8 mouse cellular contexts compared by ENCODE assay signal in the genomic region with DNA sequence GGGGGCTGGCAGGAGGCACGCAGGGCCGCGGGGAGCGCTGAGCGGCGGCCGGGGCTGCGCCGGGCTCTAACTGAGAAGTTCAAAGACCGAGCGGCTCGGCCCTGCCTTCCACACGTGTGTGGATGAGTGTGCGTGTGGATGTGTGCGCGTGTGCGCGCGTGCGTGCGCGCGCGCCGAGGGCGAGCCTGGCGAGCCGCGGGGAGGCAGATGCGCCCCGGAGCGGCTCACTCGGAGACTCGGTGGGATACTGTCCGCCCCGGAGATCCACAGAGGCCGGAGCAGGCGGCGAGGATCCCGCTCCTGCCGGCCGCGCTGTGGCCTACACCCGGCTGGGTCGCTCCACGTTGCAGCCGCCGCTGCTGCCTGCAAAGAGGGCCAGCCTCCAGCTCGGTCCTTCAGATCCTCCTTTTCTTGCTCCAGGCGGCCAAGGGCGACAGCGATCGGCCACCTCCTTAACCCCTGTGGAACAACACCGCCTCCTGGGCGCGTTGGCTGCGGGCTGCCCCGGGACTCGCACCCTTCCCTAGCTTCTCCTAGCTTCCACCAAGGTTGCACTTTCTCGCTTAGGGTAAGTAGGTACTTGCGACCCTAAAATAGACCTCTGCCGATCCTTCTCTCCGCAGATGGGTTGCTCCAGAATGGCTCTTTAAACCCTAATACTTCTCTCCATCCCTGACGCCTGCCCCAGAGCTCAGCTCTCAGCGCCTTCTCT. TPM values are rescaled to one million over a fixed set of nuclear protein-coding genes. Genes with fewer than 3 reads are reported as not detected.
DNase-seq lines count a peak whose midpoint lies in the region; ATAC-seq and TF ChIP-seq lines count a peak whose summit lies in the region.

No protein-coding gene starts in this region.

- in situ Hi-C loops in ES-E14 (cut with MboI; ENCODE audit: low sequenced_read_pairs in 2 of 2, unreplicated experiment in 2 of 2) = loop anchor here (25.0 kb wide), 3 partner anchors 243 to 1168 kb away; no protein-coding TSS in a partner anchor

- H3K4me3 ChIP-seq in ES-E14 (ENCODE audit: insufficient read depth in 1 of 2, low read depth in 1 of 2, low read length in 2 of 2, poor library complexity in 1 of 2, severe bottlenecking in 1 of 2) = peak overlapping the region; percentile 68 to 73

- no peaks in the 10 kb centered on the region for H3K9me3 ChIP-seq in ES-E14 (ENCODE audit: control insufficient read depth, insufficient read depth, low read depth, low read length)

- no peaks in the 10 kb centered on the region for H3K36me3 ChIP-seq in ES-E14 (ENCODE audit: control insufficient read depth, insufficient read depth, low read length, poor library complexity, severe bottlenecking)

- peak; percentile 21 to 37; a peak in 2 of 4 replicates for ATAC-seq in hematopoietic stem cell, adult 5-6 weeks (replicated peaks in 1 of 2; ENCODE audit: insufficient read depth in 1 of 2, low FRiP score in 2 of 2, low TSS enrichment in 1 of 2, low read depth in 1 of 2, poor library complexity in 2 of 2, severe bottlenecking in 2 of 2)
- no peak for ATAC-seq in activated CD4-positive, CD25-positive, alpha-beta regulatory T cell, adult 4 months

- peak; percentile 35 for DNase-seq in ES-E14 (ENCODE audit: low read depth, low spot score)
- DNase-seq in cerebellum, adult 8-10 months = peak; percentile 12
- DNase-seq in frontal cortex, postnatal 10 days (ENCODE audit: low spot score in 2 of 2) = peak; percentile 29 to 60
- peak; percentile 54 to 57 for DNase-seq in layer of hippocampus, postnatal 25 days (ENCODE audit: extremely low spot score in 1 of 2, low spot score in 1 of 2)
- DNase-seq in lung, postnatal 10 days = peak; percentile 84
- peak; percentile 87 for DNase-seq in retina, postnatal 1 day

- H3K4me1 ChIP-seq in ES-E14 (ENCODE audit: control insufficient read depth in 2 of 2, insufficient read depth in 2 of 2, low read length in 2 of 2, poor library complexity in 1 of 2) = peaks cover 0 to 2% of the 10 kb centered on the region in 2 experiments; a peak in 1 of 4 replicates

- H3K27ac ChIP-seq in ES-E14 (ENCODE audit: insufficient read depth, low read depth, low read length, poor library complexity, severe bottlenecking) = no peak overlapping the region

- H3K9ac ChIP-seq in ES-E14 (ENCODE audit: insufficient read depth, low read depth, low read length, poor library complexity, severe bottlenecking) = peak overlapping the region; percentile 69

TF ChIP-seq in ES-E14, 5 proteins besides CTCF, POLR2A, EP300 and RAD21:
- TF ChIP-seq HCFC1 (IDR thresholded peaks at IDR 0.05; ENCODE audit: borderline replicate concordance, insufficient read depth, low read length) (no peak), MAFK (IDR thresholded peaks at IDR 0.05; ENCODE audit: insufficient read depth, low read depth, low read length) (no peak), ZC3H11A (IDR thresholded peaks at IDR 0.05; ENCODE audit: borderline replicate concordance, low read depth, low read length) (no peak), ZNF384 (IDR thresholded peaks at IDR 0.05; ENCODE audit: low read depth, low read length) (no peak), CHD2 (IDR thresholded peaks at IDR 0.05; ENCODE audit: low read depth, low read length) (no peak)

RNA-seq across cellular contexts. Expression of a gene that starts 0.4 kb away (rescaled TPM):
- total RNA-seq in ES-E14 (2012; rRNA removed) = 5.9 and 10.4 TPM in 2 replicates
- 0.05 TPM in 1 of 2 replicates, not detected in the other for total RNA-seq in hematopoietic stem cell, adult 5-6 weeks (2017)
- 10 to 100 TPM; 29.2 to 30.7 TPM for total RNA-seq in layer of hippocampus, postnatal 25 days (2021)
- under 1 TPM in 1 of 2 experiments, not detected in 1; 0.13 TPM for polyA plus RNA-seq in activated CD4-positive, CD25-positive, alpha-beta regulatory T cell, adult 4 months (2017; shearing (Covaris generic))

RNA-seq across cellular contexts. Expression of a gene that starts 43.8 kb away (rescaled TPM):
- 67.3 and 93.6 TPM in 2 replicates for total RNA-seq in ES-E14 (2012; rRNA removed)
- 100 and 144 TPM in 2 replicates for total RNA-seq in hematopoietic stem cell, adult 5-6 weeks (2017)
- 10 to 100 TPM; 14.8 to 14.9 TPM for total RNA-seq in layer of hippocampus, postnatal 25 days (2021)
- polyA plus RNA-seq in activated CD4-positive, CD25-positive, alpha-beta regulatory T cell, adult 4 months (2017; shearing (Covaris generic)) = 10 to 100 TPM; 30.6 to 34.7 TPM

Comparison
In these comparisons a context has a peak if more than half of its experiments do, and no peak if none do; other contexts are left out.
1. DNase-seq: peak in every context shown above with its lines; median percentile 87 in retina, postnatal 1 day; 84 in lung, postnatal 10 days; 56 in layer of hippocampus, postnatal 25 days; 44 in frontal cortex, postnatal 10 days; 35 in ES-E14; 12 in cerebellum, adult 8-10 months.